Mouse (Mus musculus) gastrocnemius, postnatal 14 days (tissue): ENCODE measurements around the gene Olfr854. TPM values are rescaled to one million over a fixed set of nuclear protein-coding genes. Genes with fewer than 3 reads are reported as not detected.

Experiments used
- DNase-seq: peaks from one replicate; pipeline ENCODE4 v3.0.0; 2021; ENCODE audit warnings: mixed read lengths
- intact Hi-C: fragments of 180-260 bp; cut with DNase I; formaldehyde crosslinking; loops from one replicate; pipeline ENCODE4 v1.15.1; 2025; ENCODE audit warnings: low total_unique reads
- long read RNA-seq, 2 experiments: library from polyadenylated mRNA; stranded (forward); transcript quantifications; one replicate each; pipeline ENCODE4 v2.0.0; 2021
- total RNA-seq, 2 experiments: library from RNA; stranded (reverse); gene quantifications; 2 replicates each; pipeline ENCODE4 v1.2.3; 2021

Olfr854 gene
- total RNA-seq: not detected
- long read RNA-seq, experiment 1: 0 reads
- long read RNA-seq, experiment 2: 0 reads

- no peak for DNase-seq
These were observed at the start of gene Olfr854 for GRCm38 (mm10) chr9:19567282-19567681. TSS of gene Olfr854 (minus strand) at chr9:19567382.

DNA sequence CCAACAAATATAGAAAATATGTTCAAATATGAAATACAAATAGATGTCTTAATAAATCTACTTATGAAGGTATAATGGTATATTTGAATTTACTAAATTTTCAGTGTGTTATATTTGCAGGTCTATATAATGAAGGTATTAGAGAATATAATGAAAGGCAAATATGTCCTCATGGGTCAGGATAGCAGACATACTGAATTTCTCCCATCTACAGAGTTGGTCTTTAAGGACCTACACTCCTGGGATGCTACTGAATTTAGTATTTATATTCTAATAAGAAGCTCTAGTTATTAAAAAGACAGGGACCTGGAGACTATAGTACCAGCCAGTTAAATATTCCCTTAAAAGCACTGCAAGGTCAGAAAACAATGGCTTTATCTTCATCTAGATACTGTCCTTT, 15.1 kb upstream of the Olfr854 start, which contains the start of gene Olfr855:
Gene Olfr855, plus strand, starts transcription at position 301 of the 400 bp plus-strand sequence.
- intact Hi-C loops: no loop called here

More at GRCm38 (mm10) chr9:19567282-19567681, at the start of gene Olfr854:
- intact Hi-C loops: no loop called here

GRCm38 (mm10) chr9:19540976-19541375, 26.2 kb downstream of the Olfr854 start, which contains the start of gene Olfr853:
TSS of gene Olfr853 (minus strand) at chr9:19541076.
- intact Hi-C loops: no loop called here
- DNase-seq: no peak

More for the DNA sequence above, 15.1 kb upstream of the Olfr854 start, which contains the start of gene Olfr855:
- no peak for DNase-seq

Other genes starting within 250 kb of the Olfr854 start
- not detected for gene Olfr845, start 230.9 kb downstream of the Olfr854 start, total RNA-seq
- not detected for gene Olfr846, start 203.4 kb downstream of the Olfr854 start, total RNA-seq
- not detected for gene Olfr847, start 188.7 kb downstream of the Olfr854 start, total RNA-seq
- gene Olfr849, start 127.1 kb downstream of the Olfr854 start, total RNA-seq: not detected
- not detected for gene Olfr850, start 89.1 kb downstream of the Olfr854 start, total RNA-seq
- not detected for gene Olfr851, start 74.1 kb downstream of the Olfr854 start, total RNA-seq
- not detected for gene Olfr853, start 26.3 kb downstream of the Olfr854 start, total RNA-seq
- gene Olfr855, start 15.2 kb upstream of the Olfr854 start, total RNA-seq: not detected
- 10 to 100 TPM; 10.3 to 11.1 TPM for gene Zfp317, start 54.7 kb upstream of the Olfr854 start, total RNA-seq
- not detected for gene Olfr857, start 142.1 kb upstream of the Olfr854 start, total RNA-seq
- not detected for gene Olfr58, start 212.9 kb upstream of the Olfr854 start, total RNA-seq
- not detected for gene Olfr859, start 237.5 kb upstream of the Olfr854 start, total RNA-seq